Comparison of ENCODE assay signal across 11 mouse cellular contexts in genomic region chr9:110944265-110944664, GRCm38 (mm10). TPM values are rescaled to one million over a fixed set of nuclear protein-coding genes. Genes with fewer than 3 reads are reported as not detected.
DNase-seq lines count a peak whose midpoint lies in the region; TF ChIP-seq lines count a peak whose summit lies in the region.
"Had no signal": no experiment of that assay in that cellular context is flagged by ENCODE, and none has a peak within 500 bp of the region (broad histone marks: within the 10 kb centered on the region; RNA-seq: fewer than 3 reads in every experiment).

No protein-coding gene starts in this region.

- peak overlapping the region; percentile 64 for H3K4me3 ChIP-seq in ES-Bruce4 (ENCODE audit: low read depth, low read length)
- H3K4me3 ChIP-seq: myocyte; stomach, embryonic 15.5 days had no signal

- no peaks in the 10 kb centered on the region for H3K27me3 ChIP-seq in ES-Bruce4 (ENCODE audit: control insufficient read depth, insufficient read depth, low read length, poor library complexity, severe bottlenecking)

- peaks cover 37% of the 10 kb centered on the region for H3K36me3 ChIP-seq in ES-Bruce4 (ENCODE audit: control insufficient read depth, insufficient read depth, low read length, poor library complexity, severe bottlenecking)
- H3K36me3 ChIP-seq: stomach, embryonic 15.5 days had no signal

- DNase-seq in kidney, postnatal 4 days, result peak; percentile 24 to 26
- DNase-seq in kidney, postnatal 25 days, result no peak
- peak; percentile 21 for DNase-seq in adipocyte (ENCODE audit: low spot score)
- DNase-seq in lung, postnatal 36 days, result peak; percentile 48
- no peak for DNase-seq in left cerebral cortex, postnatal 36 days (ENCODE audit: low spot score in 2 of 2)
- DNase-seq in MN1 (ENCODE audit: low spot score), result no peak
- DNase-seq: layer of hippocampus, adult 9-11 months had no signal

- H3K9me3 ChIP-seq in ES-Bruce4 (replicated peaks; ENCODE audit: control insufficient read depth, insufficient read depth, low read length, poor library complexity, severe bottlenecking), result no peaks in the 10 kb centered on the region
- H3K9me3 ChIP-seq: stomach, embryonic 15.5 days had no signal

- TF ChIP-seq POLR2A in ES-Bruce4 (IDR thresholded peaks at IDR 0.05; ENCODE audit: insufficient read depth, low read length), result no peak

- TF ChIP-seq EP300 in ES-Bruce4 (IDR thresholded peaks at IDR 0.05; ENCODE audit: insufficient read depth, low read depth, low read length), result no peak

- H3K27ac ChIP-seq in ES-Bruce4 (ENCODE audit: insufficient read depth, low read length), result peak overlapping the region; percentile 59
- H3K27ac ChIP-seq: stomach, embryonic 15.5 days had no signal

- peak; percentile 23 for TF ChIP-seq CTCF in ES-Bruce4 (IDR thresholded peaks at IDR 0.05; ENCODE audit: low read depth, low read length)

- no peaks in the 10 kb centered on the region for H3K4me1 ChIP-seq in ES-Bruce4 (ENCODE audit: control insufficient read depth, insufficient read depth, low read length)
- H3K4me1 ChIP-seq: stomach, embryonic 15.5 days had no signal

- peak overlapping the region; percentile 76 for H3K9ac ChIP-seq in ES-Bruce4 (ENCODE audit: low read depth, poor library complexity, severe bottlenecking)
- H3K9ac ChIP-seq: stomach, embryonic 15.5 days had no signal

- intact Hi-C loops in left cerebral cortex, postnatal 36 days (cut with DNase I), result no loop called here

RNA-seq across cellular contexts. Expression of gene Tdgf1, which starts 1.7 kb away (rescaled TPM):
- polyA plus RNA-seq in ES-Bruce4 (2011; ENCODE audit: insufficient read depth, insufficient read length, low read depth, missing spikeins), result 462 and 483 TPM in 2 replicates
- under 1 TPM; 0.15 to 0.48 TPM for total RNA-seq in left cerebral cortex, postnatal 36 days (2021)
- total RNA-seq: gastrocnemius, adult 8-10 months had no signal
- polyA plus RNA-seq: myocyte; stomach, embryonic 15.5 days had no signal

RNA-seq across cellular contexts. Expression of gene Lrrc2, which starts 7.1 kb away (rescaled TPM):
- 5.8 and 11.9 TPM in 2 replicates for polyA plus RNA-seq in ES-Bruce4 (2011; ENCODE audit: insufficient read depth, insufficient read length, low read depth, missing spikeins)
- under 1 TPM; 0.32 to 0.93 TPM for total RNA-seq in left cerebral cortex, postnatal 36 days (2021)
- polyA plus RNA-seq: stomach, embryonic 15.5 days had no signal

RNA-seq across cellular contexts. Expression of gene Fam240a, which starts 27.6 kb away (rescaled TPM):
- polyA plus RNA-seq in ES-Bruce4 (2011; ENCODE audit: insufficient read depth, insufficient read length, low read depth, missing spikeins), result not detected in 2 replicates
- not detected for total RNA-seq in left cerebral cortex, postnatal 36 days (2021)
- polyA plus RNA-seq: myocyte; stomach, embryonic 15.5 days had no signal

RNA-seq across cellular contexts. Expression of gene Rtp3, which starts 46.1 kb away (rescaled TPM):
- not detected in 2 replicates for polyA plus RNA-seq in ES-Bruce4 (2011; ENCODE audit: insufficient read depth, insufficient read length, low read depth, missing spikeins)
- under 1 TPM in 1 of 2 experiments, not detected in 1; 0.64 TPM for total RNA-seq in left cerebral cortex, postnatal 36 days (2021)
- polyA plus RNA-seq: myocyte had no signal

Comparison
In these comparisons a context has a peak if more than half of its experiments do, and no peak if none do; other contexts are left out.
1. DNase-seq: peak in kidney, postnatal 4 days (2 of 2), adipocyte (single experiment) and lung, postnatal 36 days (single experiment); none in kidney, postnatal 25 days (0 of 2), left cerebral cortex, postnatal 36 days (0 of 2) and MN1 (single experiment).